Mouse (Mus musculus) cortical plate, adult 2 months (tissue): ENCODE data around the gene Cxcl12.

Experiments
- CTCF ChIP-seq: fragments of 200-500 bp; IDR thresholded peaks from 2 replicates; pipeline ENCODE4 v1.5.1; 2011; ENCODE audit warnings: mild to moderate bottlenecking, control low read depth, low read length; ENCODE audit not compliant: insufficient read depth; ENCODE audit errors: extremely low read depth
- POLR2A ChIP-seq: fragments of 200-500 bp; IDR thresholded peaks from 2 replicates; pipeline ENCODE4 v1.6.1; 2011; ENCODE audit warnings: mild to moderate bottlenecking, low read length, control low read depth; ENCODE audit not compliant: insufficient read depth; ENCODE audit errors: extremely low read depth

DNA sequence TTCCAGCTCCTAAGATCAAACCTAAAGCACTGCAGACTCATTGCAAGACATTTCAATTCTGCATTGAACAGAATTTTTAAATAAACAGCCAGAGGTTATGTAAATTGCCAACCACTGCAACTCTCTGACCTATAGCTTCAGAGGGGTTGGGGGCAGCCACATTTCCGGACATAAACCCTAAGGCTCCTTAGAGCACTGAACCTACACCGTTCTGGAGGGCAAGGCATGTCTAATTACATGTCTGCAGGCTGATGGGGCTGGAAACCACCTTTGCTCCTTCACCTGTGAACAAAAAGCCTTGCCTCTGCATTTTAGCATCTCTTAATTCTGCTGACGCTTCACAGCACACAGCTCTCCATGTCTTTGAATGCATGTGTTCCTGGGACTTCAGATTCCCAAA lies 26.9 kb downstream of the Cxcl12 start:
- TF ChIP-seq CTCF (no peak), POLR2A (no peak)
